Mouse (Mus musculus) E14TG2a.4 (cell line): Measurements from ENCODE around the gene Eaf2.

Experiments
- H3K27me3 ChIP-seq: 2 replicates; pipeline ENCODE4 v1.6.1; 2014; ENCODE audit warnings: low read length, control low read depth; ENCODE audit not compliant: insufficient read depth
- H3K36me3 ChIP-seq: 2 replicates; pipeline ENCODE4 v1.6.1; 2014; ENCODE audit warnings: low read length, control low read depth; ENCODE audit not compliant: insufficient read depth
- H3K4me1 ChIP-seq: replicated peaks from 2 replicates; pipeline ENCODE4 v1.6.1; 2014; ENCODE audit warnings: low read depth, low read length, control low read depth
- H3K4me3 ChIP-seq: replicated peaks from 2 replicates; pipeline ENCODE4 v1.5.1; 2014; ENCODE audit warnings: mild to moderate bottlenecking, low read length
- H3K9me3 ChIP-seq: 2 replicates; pipeline ENCODE4 v1.6.1; 2014; ENCODE audit warnings: low read length, control low read depth
- CTCF ChIP-seq: conservative IDR thresholded peaks from 2 replicates; pipeline ENCODE4 v1.5.1; 2014; ENCODE audit warnings: low read length
- NANOG ChIP-seq: IDR thresholded peaks from 2 replicates; pipeline ENCODE4 v1.6.1; 2014; ENCODE audit warnings: borderline replicate concordance, low read length, mixed read lengths
- POU5F1 ChIP-seq: IDR thresholded peaks from 2 replicates; pipeline ENCODE4 v1.6.1; 2014; ENCODE audit warnings: low read length, borderline replicate concordance

The Eaf2 gene

GRCm38 (mm10) chr16:36771244-36771643 is 103.6 kb downstream of the Eaf2 start:
- TF ChIP-seq NANOG (no peak), CTCF (no peak), POU5F1 (no peak)
- H3K36me3 ChIP-seq, result no peaks in the 10 kb centered on the region
- no peak overlapping the region for H3K4me3 ChIP-seq
- H3K27me3 ChIP-seq, result no peaks in the 10 kb centered on the region
- H3K9me3 ChIP-seq, result no peaks in the 10 kb centered on the region
- H3K4me1 ChIP-seq, result no peaks in the 10 kb centered on the region; the same call in 1 of the 2 replicates

DNA sequence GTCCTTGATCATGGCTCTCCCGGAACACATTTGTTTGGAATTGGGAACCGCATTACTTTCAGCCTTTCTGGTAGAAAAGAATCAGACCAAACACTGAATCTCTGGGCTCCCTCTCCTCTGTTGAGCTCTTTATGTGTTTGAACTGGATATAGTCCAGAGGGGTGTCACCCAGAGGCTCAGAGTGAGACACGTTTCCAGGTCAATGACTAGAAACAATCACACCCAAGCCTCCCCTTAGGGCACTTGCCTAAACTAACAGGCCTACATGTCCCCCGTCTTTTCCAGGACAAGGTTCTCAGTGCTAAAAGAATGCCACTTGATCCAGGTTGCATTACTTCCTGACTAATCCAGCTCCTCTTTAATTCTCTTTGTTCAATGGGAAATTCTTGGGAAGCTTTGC is 104.0 kb downstream of the Eaf2 start:
- Histone ChIP-seq H3K36me3 (no peaks in the 10 kb centered on the region), H3K4me3 (no peak overlapping the region), H3K4me1 (no peaks in the 10 kb centered on the region; the same call in 1 of the 2 replicates), H3K9me3 (no peaks in the 10 kb centered on the region), H3K27me3 (no peaks in the 10 kb centered on the region)
- TF ChIP-seq NANOG, result no peak
- TF ChIP-seq POU5F1, result no peak
- no peak for TF ChIP-seq CTCF

DNA sequence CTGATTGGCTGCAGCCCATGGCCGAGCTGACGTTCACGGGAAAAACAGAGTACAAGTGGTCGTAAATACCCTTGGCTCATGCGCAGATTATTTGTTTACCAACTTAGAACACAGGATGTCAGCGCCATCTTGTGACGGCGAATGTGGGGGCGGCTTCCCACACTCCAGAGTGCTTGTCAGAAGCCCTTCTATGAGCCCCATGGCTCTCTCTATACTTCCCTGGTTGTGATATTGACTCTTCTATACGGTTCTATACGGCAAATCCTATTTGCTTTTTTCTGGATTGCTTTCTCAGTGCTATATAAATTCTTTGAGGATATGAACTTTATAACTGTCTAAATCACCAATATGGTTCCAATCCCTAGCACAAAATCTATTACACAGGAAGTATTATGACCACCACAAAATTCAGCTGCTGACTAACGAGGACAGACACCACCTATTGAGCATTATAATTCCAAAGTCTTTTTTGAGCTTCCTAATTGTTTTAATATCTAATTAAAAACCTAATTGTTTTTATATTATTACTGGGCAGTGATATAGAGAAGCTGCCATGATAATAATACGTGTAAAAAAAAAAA is 104.5 kb downstream of the Eaf2 start:
- TF ChIP-seq POU5F1 (no peak), NANOG (no peak), CTCF (no peak)
- Histone ChIP-seq H3K9me3 (no peaks in the 10 kb centered on the region), H3K36me3 (no peaks in the 10 kb centered on the region), H3K4me1 (no peaks in the 10 kb centered on the region; the same call in 1 of the 2 replicates), H3K27me3 (no peaks in the 10 kb centered on the region), H3K4me3 (no peak overlapping the region)

- H3K36me3 ChIP-seq, result no peaks in the 10 kb centered on the region; the same call in 1 of the 2 replicates
- TF ChIP-seq POU5F1, result no peak
These were observed 122.8 kb downstream of the Eaf2 start for GRCm38 (mm10) chr16:36751979-36752378.

DNA sequence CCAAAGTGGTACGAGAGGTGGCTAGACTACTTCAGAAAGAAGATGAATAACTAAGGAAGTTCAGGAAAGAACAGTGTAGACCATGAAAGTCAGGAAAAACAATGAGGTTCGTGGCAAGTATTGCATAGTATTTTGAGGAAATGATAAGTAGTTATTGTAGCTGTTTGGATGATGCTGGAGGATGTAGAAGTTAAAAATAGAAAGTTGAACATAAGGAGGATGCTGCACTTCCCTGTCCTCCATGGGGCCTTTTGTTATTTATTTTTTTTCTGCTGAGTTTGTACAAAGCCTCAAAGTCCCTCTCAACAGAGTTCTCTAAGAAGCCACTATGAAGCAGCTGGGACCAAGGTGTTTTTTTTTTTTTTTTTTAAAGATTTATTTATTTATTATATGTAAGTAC is 127.0 kb downstream of the Eaf2 start:
- Histone ChIP-seq H3K36me3 (no peaks in the 10 kb centered on the region), H3K9me3 (no peaks in the 10 kb centered on the region), H3K4me3 (no peak overlapping the region), H3K27me3 (no peaks in the 10 kb centered on the region), H3K4me1 (peaks cover 10% of the 10 kb centered on the region)
- TF ChIP-seq NANOG, result no peak
- TF ChIP-seq POU5F1, result no peak
- TF ChIP-seq CTCF, result no peak

More at GRCm38 (mm10) chr16:36751979-36752378, 122.8 kb downstream of the Eaf2 start:
- H3K9me3 ChIP-seq, result no peaks in the 10 kb centered on the region
- no peaks in the 10 kb centered on the region for H3K27me3 ChIP-seq
- H3K4me1 ChIP-seq, result peaks cover 6% of the 10 kb centered on the region
- no peak overlapping the region for H3K4me3 ChIP-seq

DNA sequence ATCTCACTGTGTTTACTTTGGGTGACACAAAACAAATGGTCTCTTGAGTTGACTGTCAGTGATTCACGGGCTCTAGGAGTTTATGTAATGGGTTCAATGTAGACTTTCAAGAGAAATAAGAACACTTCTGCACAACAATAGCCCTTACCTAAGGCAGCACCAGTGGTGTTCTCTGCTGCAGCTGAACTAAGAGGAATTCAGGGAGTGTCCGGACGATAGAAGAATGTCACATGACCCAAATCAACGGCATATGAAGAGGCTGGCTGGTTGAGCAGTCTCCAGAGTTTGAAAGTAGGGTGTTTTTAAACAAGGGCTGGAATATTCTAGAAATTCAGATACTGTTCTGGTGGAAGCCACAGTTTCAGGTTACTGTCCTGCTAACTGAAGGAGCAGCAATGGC is 127.7 kb downstream of the Eaf2 start:
- H3K36me3 ChIP-seq, result no peaks in the 10 kb centered on the region
- TF ChIP-seq CTCF, result no peak
- no peak for TF ChIP-seq NANOG
- TF ChIP-seq POU5F1, result no peak
- no peak overlapping the region for H3K4me3 ChIP-seq
- no peaks in the 10 kb centered on the region for H3K27me3 ChIP-seq
- H3K4me1 ChIP-seq, result peaks cover 17% of the 10 kb centered on the region
- H3K9me3 ChIP-seq, result no peaks in the 10 kb centered on the region

DNA sequence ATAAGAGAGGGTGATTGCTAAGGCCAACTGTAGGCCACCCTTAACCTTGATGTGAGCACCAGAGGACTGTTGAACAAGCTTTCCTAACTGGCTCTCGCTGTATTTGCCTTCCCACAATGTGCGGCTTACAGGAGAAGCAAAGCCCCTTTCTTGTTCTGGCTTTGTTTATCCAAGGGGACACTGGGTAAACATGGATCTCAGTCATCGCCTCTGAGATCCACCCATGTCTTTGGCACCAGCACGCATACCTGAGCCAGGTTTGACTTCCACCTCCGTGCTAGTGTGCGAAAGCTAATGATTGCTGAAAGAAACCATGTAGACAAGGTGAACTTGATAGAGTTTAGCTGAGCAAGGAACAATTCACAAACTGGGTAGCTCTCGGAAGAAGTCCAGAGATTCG is 131.2 kb downstream of the Eaf2 start:
- Histone ChIP-seq H3K27me3 (no peaks in the 10 kb centered on the region), H3K36me3 (no peaks in the 10 kb centered on the region), H3K9me3 (no peaks in the 10 kb centered on the region), H3K4me3 (no peak overlapping the region), H3K4me1 (peaks cover 17% of the 10 kb centered on the region)
- TF ChIP-seq NANOG (no peak), CTCF (no peak), POU5F1 (no peak)
